Mouse (Mus musculus) pancreas, adult 10 weeks (tissue): Measurements from ENCODE around the gene Bhlhe41. TPM values are rescaled to one million over a fixed set of nuclear protein-coding genes. Genes with fewer than 3 reads are reported as not detected.

ENCODE experiments used
- polyA plus RNA-seq: library from polyadenylated mRNA; stranded (reverse); fragments of 350-450 nt; fragmentation: Illumina TruSeq; extraction: RNeasy Lipid Tissue Mini Kit (QIAGEN cat#74804); gene quantifications from one replicate; pipeline ENCODE4 v1.2.3, GENCODE M21; 2015; ENCODE audit warnings: low read depth, low replicate concordance; ENCODE audit not compliant: insufficient read depth

The Bhlhe41 gene
- polyA plus RNA-seq: 0.92 TPM

DNA sequence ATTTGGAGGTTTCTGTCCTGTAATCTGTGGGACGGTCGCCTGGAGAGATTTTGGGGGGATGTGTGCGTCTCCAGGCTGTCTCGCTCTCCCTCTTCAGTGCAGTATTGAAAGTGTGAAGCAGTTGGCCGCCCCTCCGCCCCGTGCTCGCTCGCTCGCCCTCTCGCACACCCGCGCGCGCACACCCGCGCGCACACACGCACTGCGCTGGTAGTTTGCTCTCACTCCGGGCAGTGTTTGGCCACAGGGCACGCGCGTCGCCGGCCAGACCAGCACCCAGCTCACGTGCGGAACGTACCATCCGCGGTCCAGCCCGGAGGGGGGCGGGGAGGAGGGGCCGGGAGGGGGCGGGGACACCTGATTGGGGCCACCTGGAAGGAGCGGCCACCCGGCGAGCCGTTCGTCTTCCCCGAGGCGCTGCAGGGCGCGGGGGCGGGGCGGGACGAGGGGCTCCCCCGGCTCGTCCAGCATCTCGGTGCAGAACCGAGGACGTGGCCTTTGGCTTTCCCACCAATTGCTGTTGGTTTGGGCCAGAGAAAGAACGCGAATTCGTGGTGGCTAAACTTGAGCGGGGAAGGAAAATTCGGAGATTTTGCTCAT, at the start of gene Bhlhe41:
Gene Bhlhe41 (minus strand): TSS at position 270 of the 597 bp plus-strand sequence.

Other genes with a start within 250 kb of the Bhlhe41 start
- not detected for gene Tuba3b, start 249.8 kb downstream of the Bhlhe41 start, polyA plus RNA-seq
- 5.3 TPM for gene Rassf8, start 118.8 kb downstream of the Bhlhe41 start, polyA plus RNA-seq
- 3.0 TPM for gene Sspn, start 66.1 kb upstream of the Bhlhe41 start, polyA plus RNA-seq